Mouse (Mus musculus) neural tube, embryonic 12.5 days (tissue): ENCODE results near the gene Utrn. TPM values are rescaled to one million over a fixed set of nuclear protein-coding genes. Genes with fewer than 3 reads are reported as not detected.

Experiments
- ATAC-seq: fragments of 200-750 bp; cut with Nextera tagmentation; 2 replicates; pipeline ENCODE4 v1.8.0; 2017; ENCODE audit warnings: low read depth, mild to moderate bottlenecking, moderate TSS enrichment, moderate library complexity; ENCODE audit not compliant: low FRiP score
- H3K27ac ChIP-seq: fragments of 300-500 bp; sonication (generic); 2 replicates; pipeline ENCODE4 v1.5.1; 2016
- H3K27me3 ChIP-seq: fragments of 300-500 bp; sonication (generic); replicated peaks from 2 replicates; pipeline ENCODE4 v1.6.1; 2016; ENCODE audit warnings: mild to moderate bottlenecking
- H3K36me3 ChIP-seq: fragments of 300-500 bp; sonication (generic); 2 replicates; pipeline ENCODE4 v1.6.1; 2016; ENCODE audit warnings: mild to moderate bottlenecking
- H3K4me1 ChIP-seq: fragments of 300-500 bp; sonication (generic); 2 replicates; pipeline ENCODE4 v1.6.1; 2016
- H3K4me2 ChIP-seq: fragments of 300-500 bp; sonication (generic); replicated peaks from 2 replicates; pipeline ENCODE4 v1.6.1; 2016; ENCODE audit warnings: mild to moderate bottlenecking
- H3K4me3 ChIP-seq: fragments of 300-500 bp; sonication (generic); 2 replicates; pipeline ENCODE4 v1.5.1; 2016
- H3K9ac ChIP-seq: fragments of 300-500 bp; sonication (generic); 2 replicates; pipeline ENCODE4 v1.6.1; 2016; ENCODE audit warnings: mild to moderate bottlenecking
- H3K9me3 ChIP-seq: fragments of 300-500 bp; sonication (generic); 2 replicates; pipeline ENCODE4 v1.6.1; 2016; ENCODE audit warnings: mild to moderate bottlenecking
- WGBS: fragments of 180-500 bp; shearing (Covaris S2); methylation state at CpG from one replicate; pipeline ENCODE4 v1.1.7; 2016; 5-methylcytosine and 5-hydroxymethylcytosine counted together
- polyA plus RNA-seq: library from polyadenylated mRNA; unstranded; fragments of >200 nt; fragmentation: Nextera tagmentation; extraction: Ambion mirVana; gene quantifications from 2 replicates; pipeline ENCODE4 v1.2.1, GENCODE M21; 2016

The Utrn gene
- polyA plus RNA-seq, 1 experiment from 2014 or later: 44.4 TPM

DNA sequence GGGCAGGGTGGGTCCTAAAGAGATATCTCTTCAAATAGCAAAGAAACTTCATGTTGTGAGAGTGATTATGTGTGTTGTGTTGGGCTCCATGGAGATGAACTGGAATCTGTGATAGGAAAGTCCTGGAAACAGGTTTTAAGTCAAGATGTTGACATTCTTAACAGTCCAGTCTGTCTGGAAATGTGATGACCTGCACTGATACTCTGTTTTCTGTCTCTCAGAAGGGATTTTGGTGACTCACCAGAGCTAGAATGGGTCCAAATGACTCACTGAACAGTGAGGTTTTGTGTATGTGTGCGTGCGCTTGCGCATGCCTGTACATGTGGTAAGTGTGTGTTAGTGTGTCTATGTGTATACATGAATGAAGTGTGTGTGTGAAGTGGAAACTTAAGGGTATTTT is 24.2 kb upstream of the Utrn start:
- Histone ChIP-seq H3K4me1 (no peaks in the 10 kb centered on the region), H3K9ac (no peak overlapping the region), H3K27ac (no peak overlapping the region), H3K9me3 (no peaks in the 10 kb centered on the region), H3K36me3 (no peaks in the 10 kb centered on the region), H3K4me3 (no peak overlapping the region), H3K27me3 (no peaks in the 10 kb centered on the region), H3K4me2 (no peak overlapping the region)
- WGBS: 97% methylated on average over 3 of the region's 3 CpGs
- no peak for ATAC-seq

- ATAC-seq: no peak
- Histone ChIP-seq H3K27me3 (no peaks in the 10 kb centered on the region), H3K9me3 (no peaks in the 10 kb centered on the region), H3K4me3 (no peak overlapping the region), H3K9ac (no peak overlapping the region), H3K4me1 (no peaks in the 10 kb centered on the region), H3K27ac (no peak overlapping the region), H3K36me3 (no peaks in the 10 kb centered on the region), H3K4me2 (no peak overlapping the region)
- 85% methylated on average over 13 of the region's 13 CpGs for WGBS
Observed at GRCm38 (mm10) chr10:12888373-12888772, 19.2 kb upstream of the Utrn start.

GRCm38 (mm10) chr10:12887792-12888191 is 18.6 kb upstream of the Utrn start:
- H3K4me3 ChIP-seq: no peak overlapping the region
- no peak overlapping the region for H3K4me2 ChIP-seq
- no peaks in the 10 kb centered on the region for H3K36me3 ChIP-seq
- ATAC-seq: no peak
- no peaks in the 10 kb centered on the region for H3K9me3 ChIP-seq
- no peak overlapping the region for H3K9ac ChIP-seq
- H3K27me3 ChIP-seq: no peaks in the 10 kb centered on the region
- H3K4me1 ChIP-seq: no peaks in the 10 kb centered on the region
- 64% methylated on average over 2 of the region's 2 CpGs for WGBS
- no peak overlapping the region for H3K27ac ChIP-seq

- Histone ChIP-seq H3K9ac (no peak overlapping the region), H3K27me3 (no peaks in the 10 kb centered on the region), H3K4me1 (no peaks in the 10 kb centered on the region), H3K4me2 (no peak overlapping the region), H3K9me3 (no peaks in the 10 kb centered on the region), H3K36me3 (no peaks in the 10 kb centered on the region), H3K4me3 (no peak overlapping the region), H3K27ac (no peak overlapping the region)
- ATAC-seq: no peak
- WGBS: 80% methylated on average over 8 of the region's 8 CpGs
Observed at GRCm38 (mm10) chr10:12884308-12884948, 15.3 kb upstream of the Utrn start.

GRCm38 (mm10) chr10:12881911-12882310 is 12.7 kb upstream of the Utrn start:
- H3K27me3 ChIP-seq: no peaks in the 10 kb centered on the region
- 67% methylated on average over 4 of the region's 4 CpGs for WGBS
- no peak for ATAC-seq
- H3K9me3 ChIP-seq: no peaks in the 10 kb centered on the region
- no peak overlapping the region for H3K4me3 ChIP-seq
- no peak overlapping the region for H3K4me2 ChIP-seq
- no peak overlapping the region for H3K9ac ChIP-seq
- no peak overlapping the region for H3K27ac ChIP-seq
- H3K36me3 ChIP-seq: no peaks in the 10 kb centered on the region
- H3K4me1 ChIP-seq: no peaks in the 10 kb centered on the region

DNA sequence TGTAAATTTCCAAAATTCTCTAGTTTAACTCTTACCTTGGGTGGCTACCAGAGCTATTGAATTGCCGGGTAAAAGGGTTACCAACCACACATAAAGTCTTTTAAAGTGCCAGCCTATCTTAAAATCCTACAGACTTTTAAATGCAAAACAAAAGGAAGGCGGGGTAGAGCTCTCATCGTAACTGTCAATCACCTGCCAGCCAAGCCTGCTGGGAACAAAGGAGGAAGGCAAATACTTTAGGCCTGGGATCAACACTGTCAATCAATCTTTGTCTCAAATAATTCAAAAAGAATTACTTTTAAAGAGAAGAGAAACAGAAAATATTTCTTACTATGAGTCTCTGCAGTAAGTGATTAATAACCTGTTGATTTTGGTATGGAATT is 10.1 kb upstream of the Utrn start:
- H3K4me1 ChIP-seq: no peaks in the 10 kb centered on the region
- H3K9me3 ChIP-seq: no peaks in the 10 kb centered on the region
- no peak for ATAC-seq
- H3K9ac ChIP-seq: no peak overlapping the region
- peak overlapping the region; percentile 30; the same call in 1 of the 2 replicates for H3K4me2 ChIP-seq
- no peak overlapping the region for H3K27ac ChIP-seq
- H3K27me3 ChIP-seq: no peaks in the 10 kb centered on the region
- H3K4me3 ChIP-seq: no peak overlapping the region
- WGBS: 3% methylated on average over 3 of the region's 3 CpGs
- H3K36me3 ChIP-seq: no peaks in the 10 kb centered on the region

- no peaks in the 10 kb centered on the region for H3K9me3 ChIP-seq
- peak; percentile 19; the same call in 1 of the 2 replicates for ATAC-seq
- 6% methylated on average over 14 of the region's 14 CpGs for WGBS
- H3K27me3 ChIP-seq: no peaks in the 10 kb centered on the region
- H3K4me1 ChIP-seq: no peaks in the 10 kb centered on the region
- no peak overlapping the region for H3K9ac ChIP-seq
- no peak overlapping the region for H3K27ac ChIP-seq
- H3K4me3 ChIP-seq: no peak overlapping the region
- H3K4me2 ChIP-seq: peak overlapping the region; percentile 30
- no peaks in the 10 kb centered on the region for H3K36me3 ChIP-seq
Observed at GRCm38 (mm10) chr10:12878661-12879312, 9.6 kb upstream of the Utrn start.

DNA sequence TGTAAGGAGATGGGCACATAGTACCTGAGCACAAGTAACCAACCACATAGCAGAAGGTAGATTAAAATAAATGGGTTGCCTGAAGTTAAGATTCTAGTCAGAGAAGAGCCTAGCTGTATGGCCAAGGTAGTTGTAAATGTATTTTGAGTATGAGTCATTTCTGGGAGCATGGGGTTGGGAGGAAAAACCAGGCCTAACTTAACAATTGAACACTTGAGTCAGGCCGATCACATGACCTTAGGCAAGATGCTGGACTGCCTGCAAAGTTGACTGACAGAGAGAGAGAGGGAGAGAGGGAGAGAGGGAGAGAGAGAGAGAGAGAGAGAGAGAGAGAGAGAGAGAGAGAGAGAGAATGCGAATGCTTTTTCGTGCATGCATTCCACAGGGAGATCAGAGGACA is 7.3 kb upstream of the Utrn start:
- no peak overlapping the region for H3K9ac ChIP-seq
- WGBS: 66% methylated on average over 3 of the region's 3 CpGs
- no peak for ATAC-seq

GRCm38 (mm10) chr10:12875410-12875809 is 6.2 kb upstream of the Utrn start:
- H3K9me3 ChIP-seq: no peaks in the 10 kb centered on the region
- ATAC-seq: no peak
- H3K36me3 ChIP-seq: no peaks in the 10 kb centered on the region
- WGBS: 88% methylated on average over 4 of the region's 4 CpGs
- no peaks in the 10 kb centered on the region for H3K27me3 ChIP-seq
- no peaks in the 10 kb centered on the region for H3K4me1 ChIP-seq
- no peak overlapping the region for H3K27ac ChIP-seq
- no peak overlapping the region for H3K4me2 ChIP-seq
- H3K9ac ChIP-seq: no peak overlapping the region
- H3K4me3 ChIP-seq: no peak overlapping the region

More for the DNA sequence above, 7.3 kb upstream of the Utrn start:
- Histone ChIP-seq H3K4me2 (no peak overlapping the region), H3K36me3 (no peaks in the 10 kb centered on the region), H3K4me3 (no peak overlapping the region), H3K4me1 (no peaks in the 10 kb centered on the region), H3K9me3 (no peaks in the 10 kb centered on the region), H3K27me3 (no peaks in the 10 kb centered on the region), H3K27ac (no peak overlapping the region)

DNA sequence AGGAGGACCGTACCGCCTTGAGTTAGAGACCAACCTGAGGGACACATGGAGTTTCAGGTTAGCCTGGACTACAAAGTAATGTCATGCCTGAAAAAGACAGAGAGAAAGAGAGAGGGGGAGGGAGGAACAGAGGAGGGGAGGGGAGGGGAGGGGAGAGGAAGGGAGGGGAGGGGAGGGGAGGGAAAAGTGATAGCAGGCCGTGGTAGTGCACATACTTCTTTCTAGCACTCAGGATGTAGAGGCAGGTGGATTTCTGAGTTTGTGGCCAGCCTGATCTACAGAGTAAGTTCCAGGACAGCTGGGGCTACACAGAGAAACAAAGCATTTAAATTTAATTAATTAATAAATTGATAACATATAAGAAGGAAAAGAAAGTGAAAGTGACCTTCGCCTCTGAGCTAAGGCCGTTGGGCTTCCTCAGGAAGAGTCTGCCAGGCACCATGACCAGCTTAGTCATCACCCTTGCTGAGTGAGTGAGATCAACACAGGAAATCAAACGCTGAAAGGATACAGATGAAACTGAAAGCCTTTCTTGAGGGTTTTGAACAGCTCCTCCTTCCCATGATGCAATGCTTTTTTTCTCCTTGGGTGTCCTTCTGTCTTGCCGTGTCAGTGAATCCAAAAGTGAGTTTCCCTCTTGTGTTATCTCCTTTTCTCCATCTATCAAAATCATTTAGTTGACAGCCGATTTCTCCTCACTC is 5.6 kb upstream of the Utrn start:
- H3K9me3 ChIP-seq: no peaks in the 10 kb centered on the region
- no peak overlapping the region for H3K27ac ChIP-seq
- H3K4me1 ChIP-seq: no peaks in the 10 kb centered on the region
- H3K4me3 ChIP-seq: no peak overlapping the region
- no peaks in the 10 kb centered on the region for H3K36me3 ChIP-seq
- H3K27me3 ChIP-seq: no peaks in the 10 kb centered on the region
- WGBS: 78% methylated on average over 8 of the region's 8 CpGs
- H3K9ac ChIP-seq: no peak overlapping the region
- no peak for ATAC-seq
- no peak overlapping the region for H3K4me2 ChIP-seq

DNA sequence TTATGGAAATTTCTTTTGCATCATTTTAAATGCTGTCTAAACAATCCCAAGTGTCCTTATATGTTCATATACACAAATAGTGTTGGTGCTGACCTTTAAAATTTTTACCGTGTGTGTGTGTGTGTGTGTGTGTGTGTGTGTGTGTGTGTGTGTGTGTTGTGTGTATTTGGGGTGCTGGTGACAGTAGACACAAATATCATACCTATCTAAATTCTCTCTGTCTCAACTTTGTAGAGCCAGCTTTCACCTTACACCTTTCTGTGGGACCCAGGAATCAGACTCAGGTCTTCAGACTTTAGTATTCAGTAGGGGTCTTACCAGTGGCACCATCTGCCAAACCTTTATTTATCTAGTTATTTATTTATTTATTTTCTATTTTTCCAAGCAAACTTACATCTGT is 681 bp upstream of the Utrn start:
- no peaks in the 10 kb centered on the region for H3K27me3 ChIP-seq
- H3K4me2 ChIP-seq: peak overlapping the region; percentile 91
- H3K9me3 ChIP-seq: no peaks in the 10 kb centered on the region
- H3K27ac ChIP-seq: no peak overlapping the region
- peak overlapping the region; percentile 65; the same call in 1 of the 2 replicates for H3K4me3 ChIP-seq
- 28% methylated on average over 1 of the region's 1 CpGs for WGBS
- no peak for ATAC-seq
- no peaks in the 10 kb centered on the region for H3K36me3 ChIP-seq
- H3K9ac ChIP-seq: no peak overlapping the region
- peaks cover 13% of the 10 kb centered on the region for H3K4me1 ChIP-seq

GRCm38 (mm10) chr10:12868189-12869028 is 756 bp downstream of the Utrn start:
- H3K4me2 ChIP-seq: peak overlapping the region; percentile 91
- peak overlapping the region; percentile 72 for H3K9ac ChIP-seq
- 0 out of 2 replicates have a peak overlapping the region, but pooled peaks have one; percentile 11 for H3K27ac ChIP-seq
- peaks cover 13% of the 10 kb centered on the region for H3K4me1 ChIP-seq
- H3K4me3 ChIP-seq: peak overlapping the region; percentile 65
- under 1% methylated on average over 41 of the region's 41 CpGs for WGBS
- no peaks in the 10 kb centered on the region for H3K36me3 ChIP-seq
- peak; percentile 80 for ATAC-seq
- H3K27me3 ChIP-seq: no peaks in the 10 kb centered on the region
- H3K9me3 ChIP-seq: no peaks in the 10 kb centered on the region
